Mouse (Mus musculus): Measurements from ENCODE around the gene Arhgap18.
A peak's percentile ranks its signal among the peaks of the same experiment; 100 is the strongest.

Gene Arhgap18

GRCm38 (mm10) chr10:26776443-26776842 lies 23.2 kb downstream of the Arhgap18 start:
- DNase-seq (ENCODE audit: low read depth, low spot score), result peak; percentile 42

DNA sequence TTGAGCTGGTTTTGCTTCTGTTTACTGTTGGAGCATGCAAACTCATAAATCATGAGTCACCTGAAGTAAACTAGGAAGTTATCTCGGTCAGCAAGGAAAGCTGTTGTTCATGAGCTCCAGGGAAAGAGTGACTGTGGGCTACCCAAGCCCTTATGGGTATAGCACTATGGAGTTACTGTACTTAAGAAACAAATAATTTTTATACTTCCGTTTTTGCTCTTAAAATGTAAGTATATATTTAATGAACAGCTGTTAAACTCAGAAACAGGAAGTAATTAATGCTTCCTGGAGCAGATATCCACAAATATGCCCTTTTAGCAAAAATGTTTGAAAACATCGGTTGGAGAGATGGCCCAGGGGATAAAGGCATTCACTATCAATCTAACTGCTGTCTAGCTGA lies 27.4 kb downstream of the Arhgap18 start:
- DNase-seq (ENCODE audit: low read depth, low spot score), result no peak

- no peak for DNase-seq (ENCODE audit: low read depth, low spot score)
These were observed 36.5 kb downstream of the Arhgap18 start for GRCm38 (mm10) chr10:26789680-26790079.

DNA sequence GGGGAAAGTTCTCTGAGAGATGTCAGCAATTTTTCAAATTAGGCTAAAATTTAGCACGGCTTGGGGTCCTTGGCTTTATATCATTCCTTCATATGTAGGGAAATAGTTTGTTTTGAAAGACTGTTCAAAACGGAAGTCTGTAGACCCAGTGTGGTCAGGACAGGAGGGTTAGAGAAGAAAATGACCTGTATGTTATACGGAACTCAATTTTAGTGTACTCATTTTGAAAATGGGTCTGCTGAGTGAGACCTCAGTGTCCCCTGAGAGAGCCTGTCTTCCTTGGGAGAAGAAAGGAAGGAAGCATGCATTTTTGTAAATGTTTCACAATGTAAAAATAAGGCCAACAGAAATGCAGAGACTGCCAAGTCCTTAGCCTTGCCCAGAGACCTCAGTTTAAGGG lies 38.6 kb downstream of the Arhgap18 start:
- no peak for DNase-seq (ENCODE audit: low read depth, low spot score)

DNA sequence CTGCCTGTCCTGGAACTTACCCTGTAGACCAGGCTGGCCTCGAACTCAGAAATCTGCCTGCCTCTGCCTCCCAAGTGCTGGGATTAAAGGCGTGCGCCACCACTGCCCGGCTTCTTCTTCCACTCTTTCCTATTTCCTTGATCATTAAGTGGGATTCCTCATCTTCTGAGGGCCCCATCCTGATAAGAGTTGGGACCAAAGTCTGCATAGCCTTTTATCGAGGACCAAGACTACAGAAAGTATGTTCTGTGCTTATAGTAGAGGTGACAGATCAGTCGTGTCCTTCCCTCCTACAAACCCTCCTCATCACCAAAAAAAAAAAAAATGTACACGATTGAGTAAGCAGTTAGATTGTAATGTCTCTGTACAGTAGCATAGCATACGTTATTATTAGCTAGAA lies 39.8 kb downstream of the Arhgap18 start:
- no peak for DNase-seq (ENCODE audit: low read depth, low spot score)

GRCm38 (mm10) chr10:26796432-26797286 lies 43.4 kb downstream of the Arhgap18 start:
- DNase-seq (ENCODE audit: low read depth, low spot score), result no peak

DNA sequence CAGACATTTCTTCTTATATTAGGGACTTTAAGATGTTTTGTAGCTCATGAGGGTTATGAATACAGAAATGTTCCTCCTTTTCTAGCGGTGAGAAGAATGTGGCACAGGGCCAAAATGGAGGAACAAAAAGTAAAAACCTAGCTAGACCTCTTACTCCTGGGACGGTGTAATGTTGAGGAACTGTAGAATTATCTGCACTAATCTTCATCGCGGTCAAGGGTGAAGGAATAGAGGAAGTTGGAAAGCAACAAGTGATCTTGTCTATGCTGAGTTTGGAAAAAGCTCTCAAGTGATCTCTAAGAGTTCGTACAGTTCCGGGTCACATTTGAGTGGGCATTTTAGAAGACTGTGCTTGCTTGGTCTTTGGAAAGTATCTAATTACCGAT lies 44.1 kb downstream of the Arhgap18 start:
- no peak for DNase-seq (ENCODE audit: low read depth, low spot score)

DNA sequence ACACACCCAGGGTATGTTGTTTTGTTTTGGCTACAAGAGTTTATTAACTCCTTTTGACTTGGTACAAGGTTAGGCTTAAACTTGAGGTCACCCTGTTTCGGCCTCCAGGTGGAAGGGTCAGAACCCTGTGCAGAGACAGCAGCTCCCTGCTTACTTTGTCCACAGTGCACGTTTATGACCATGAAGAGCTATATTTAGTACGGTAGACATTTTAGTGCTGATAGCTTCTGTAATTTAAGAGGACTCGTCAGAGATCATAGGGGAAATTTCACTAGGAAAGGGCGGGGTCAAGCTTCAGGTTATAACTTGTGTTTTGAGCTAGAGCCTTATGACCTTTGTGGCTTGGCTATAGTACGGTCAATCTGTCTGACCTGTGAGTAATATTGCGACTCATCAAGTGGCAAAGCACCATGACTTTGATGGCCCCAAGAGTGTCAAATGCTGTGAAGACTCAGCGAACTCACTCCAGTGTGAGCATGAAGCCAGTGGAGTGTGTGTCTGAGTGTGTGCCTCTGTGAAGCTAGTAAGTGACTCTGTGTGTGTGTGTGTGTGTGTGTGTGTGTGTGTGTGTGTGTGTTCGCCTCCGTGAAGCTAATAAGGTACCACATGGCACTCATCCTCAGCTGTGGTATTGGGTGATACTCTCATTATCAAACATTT lies 45.7 kb downstream of the Arhgap18 start:
- DNase-seq (ENCODE audit: low read depth, low spot score), result no peak

DNA sequence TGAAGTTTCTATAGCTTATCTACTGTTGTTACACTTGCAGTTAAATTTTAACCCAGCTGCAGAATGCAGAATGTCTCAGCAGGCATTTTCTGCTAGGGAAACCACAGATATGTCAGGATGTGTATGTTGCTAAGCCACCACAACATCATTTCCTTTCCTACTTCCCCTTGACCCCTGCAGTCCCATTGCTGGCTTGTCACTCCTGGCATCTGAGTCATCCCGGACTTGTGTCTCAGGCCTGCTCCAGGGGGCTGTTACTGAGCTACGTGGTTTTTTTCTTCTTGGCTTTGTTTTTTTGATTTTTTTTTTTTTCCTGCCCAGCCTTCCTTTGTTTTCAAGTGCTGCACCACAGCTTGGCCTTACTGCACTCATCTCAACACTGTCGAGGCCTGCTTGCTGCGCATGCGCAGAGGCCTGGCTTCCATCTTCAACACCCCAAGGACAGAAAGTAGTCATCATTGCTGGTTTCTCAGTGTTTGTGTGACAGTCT lies 46.4 kb downstream of the Arhgap18 start:
- DNase-seq (ENCODE audit: low read depth, low spot score), result peak; percentile 47

DNA sequence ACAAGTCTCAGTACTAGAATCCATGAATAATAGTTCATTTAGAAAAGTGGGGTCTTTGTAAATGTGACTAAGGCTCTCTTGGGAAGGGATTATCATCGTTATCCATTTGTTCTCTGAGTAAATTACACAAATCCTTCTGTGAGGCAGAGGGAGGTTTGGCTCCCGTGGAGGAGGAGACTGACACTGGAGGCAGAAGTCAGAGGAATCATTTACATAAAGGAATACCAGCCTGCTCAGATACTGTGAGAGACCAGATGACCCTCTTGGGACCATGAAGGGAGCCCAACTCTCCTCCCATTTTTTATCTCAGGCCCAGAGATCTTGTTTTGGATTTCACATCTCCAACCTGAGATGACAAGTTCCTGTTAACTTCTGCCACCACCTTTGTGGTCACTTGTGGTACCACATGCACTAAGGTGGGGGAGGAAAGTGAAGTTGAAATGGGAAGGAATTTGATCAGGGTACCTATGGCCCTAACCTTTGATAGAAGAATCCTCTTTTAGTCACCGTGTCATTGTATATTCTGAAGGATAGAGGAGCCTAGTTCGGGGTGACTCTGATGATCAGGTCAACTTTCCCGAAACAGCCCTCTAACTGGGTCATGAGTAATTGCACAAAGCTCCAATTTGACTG lies 51.2 kb downstream of the Arhgap18 start:
- DNase-seq (ENCODE audit: low read depth, low spot score), result peak; percentile 34

DNA sequence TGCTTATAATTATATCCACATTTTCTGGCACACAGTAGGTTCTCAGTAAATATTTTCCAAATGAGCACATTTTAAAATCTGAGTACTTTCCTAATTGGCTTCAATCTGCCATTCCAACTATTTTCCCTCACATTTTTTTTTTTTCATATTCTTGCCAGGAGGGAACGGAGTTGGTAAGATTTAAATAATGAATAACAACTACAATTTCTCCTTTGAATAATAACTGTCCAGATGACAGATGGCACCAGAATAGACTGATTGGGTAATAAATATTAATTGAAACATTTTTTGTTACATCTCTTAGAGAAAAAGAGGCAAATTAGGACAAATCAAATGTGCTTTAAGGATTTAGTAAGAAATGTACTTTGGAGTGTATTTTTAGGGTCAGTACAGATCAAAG lies 51.8 kb downstream of the Arhgap18 start:
- no peak for DNase-seq (ENCODE audit: low read depth, low spot score)

- DNase-seq (ENCODE audit: low read depth, low spot score), result no peak
These were observed 52.9 kb downstream of the Arhgap18 start for GRCm38 (mm10) chr10:26806092-26806491.

DNA sequence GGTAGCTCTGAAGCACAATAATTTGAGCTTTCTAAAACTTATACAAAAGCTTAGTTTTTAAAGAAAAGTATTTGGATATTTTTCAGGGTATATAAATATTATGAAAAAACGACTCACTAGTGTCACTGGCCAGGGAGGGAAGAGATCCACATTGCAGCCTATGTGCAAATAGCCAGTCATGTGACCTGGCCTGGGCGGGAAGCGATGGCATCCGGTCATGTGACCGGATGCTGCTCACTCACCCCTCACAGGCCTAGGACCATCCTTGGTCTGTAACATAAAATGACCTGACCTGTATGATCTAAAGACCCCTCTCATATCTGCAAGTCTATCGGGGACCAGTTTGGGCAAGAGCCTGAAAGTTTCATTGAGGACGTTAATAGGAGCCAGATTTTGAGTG lies 56.8 kb downstream of the Arhgap18 start:
- no peak for DNase-seq (ENCODE audit: low read depth, low spot score)

GRCm38 (mm10) chr10:26810810-26811209 lies 57.6 kb downstream of the Arhgap18 start:
- no peak for DNase-seq (ENCODE audit: low read depth, low spot score)

- no peak for DNase-seq (ENCODE audit: low read depth, low spot score)
These were observed 58.1 kb downstream of the Arhgap18 start for GRCm38 (mm10) chr10:26811342-26811741.

GRCm38 (mm10) chr10:26815646-26816045 lies 62.4 kb downstream of the Arhgap18 start:
- DNase-seq (ENCODE audit: low read depth, low spot score), result no peak

DNA sequence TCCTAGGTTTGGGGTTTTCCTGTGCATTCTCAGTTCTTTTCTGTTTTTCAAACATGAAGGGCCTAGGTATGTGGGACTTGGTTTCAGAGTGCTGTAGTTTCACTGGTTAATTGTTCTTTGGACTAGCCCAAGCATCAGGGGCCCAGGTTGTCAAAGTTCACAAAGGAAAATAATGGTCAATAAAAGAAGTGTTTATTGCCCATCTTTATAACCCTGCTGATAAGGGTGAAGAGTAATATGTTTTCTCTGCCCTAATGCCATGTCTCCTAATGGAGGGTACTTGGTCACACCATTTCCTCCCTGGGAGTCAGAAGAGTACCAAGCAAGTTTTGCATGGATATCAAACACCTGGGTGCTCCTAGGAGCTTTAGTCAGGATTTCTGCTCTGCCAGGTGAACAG lies 67.1 kb downstream of the Arhgap18 start:
- DNase-seq (ENCODE audit: low read depth, low spot score), result no peak

GRCm38 (mm10) chr10:26820936-26821335 lies 67.7 kb downstream of the Arhgap18 start:
- DNase-seq (ENCODE audit: low read depth, low spot score), result no peak

- DNase-seq (ENCODE audit: low read depth, low spot score), result peak; percentile 85
These were observed 70.8 kb downstream of the Arhgap18 start for GRCm38 (mm10) chr10:26823997-26824396.

DNA sequence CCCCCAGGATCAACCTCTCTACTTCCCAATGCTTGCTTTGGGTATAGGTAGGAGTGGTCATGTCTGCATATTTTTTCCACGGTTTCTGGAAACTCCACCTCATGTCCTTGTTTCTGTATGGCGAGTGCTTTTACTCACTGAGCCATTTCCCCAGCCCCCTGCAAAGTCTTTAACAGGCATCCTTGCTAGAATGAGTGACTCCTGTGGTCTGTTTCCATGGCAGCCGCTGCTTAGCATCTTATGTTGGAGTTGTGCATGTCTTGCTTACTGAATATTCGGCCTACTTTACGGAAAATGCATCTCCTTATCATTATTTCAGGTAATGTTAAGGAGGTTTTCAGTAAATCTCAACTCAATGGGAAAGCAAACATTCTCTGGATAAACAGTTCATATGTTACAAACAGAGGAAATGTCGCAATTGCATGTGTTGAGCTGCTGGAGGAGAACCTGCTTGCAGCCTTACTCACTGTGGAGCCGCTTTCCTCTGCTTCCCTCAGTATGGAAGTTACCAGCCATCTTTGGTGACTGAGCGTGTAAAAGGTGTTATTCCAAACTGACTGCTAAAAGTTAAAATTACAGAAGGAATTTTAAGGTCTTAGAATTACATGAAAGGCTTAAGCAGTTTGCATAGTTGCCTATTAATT lies 72.1 kb downstream of the Arhgap18 start:
- peak; percentile 62 for DNase-seq (ENCODE audit: low read depth, low spot score)

GRCm38 (mm10) chr10:26827315-26827714 lies 74.1 kb downstream of the Arhgap18 start:
- DNase-seq (ENCODE audit: low read depth, low spot score), result no peak

Measured in R1 (cell line).